ENCODE assay signal across 8 mouse cellular contexts in the genomic region with DNA sequence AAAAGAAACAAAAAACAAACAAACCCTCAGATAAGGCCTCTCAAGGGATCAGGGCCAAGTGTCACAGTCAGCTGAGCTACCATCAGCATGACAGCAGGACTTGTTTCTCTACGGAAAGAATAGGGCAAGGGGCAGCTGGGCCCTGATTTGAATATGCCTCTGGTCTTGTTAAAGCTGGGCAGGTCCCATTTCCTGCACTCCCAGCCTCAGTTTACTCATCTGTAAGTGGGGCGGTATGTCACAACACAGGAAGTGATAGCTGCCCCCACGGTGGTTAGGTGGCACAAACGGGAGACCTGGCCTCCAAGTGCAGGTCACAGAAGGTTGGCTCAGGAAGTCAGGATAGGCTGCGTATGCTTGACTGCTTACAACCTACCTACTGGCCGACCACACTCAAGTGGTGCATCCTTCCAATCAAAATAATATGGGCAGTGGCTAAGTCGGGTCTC. TPM values are rescaled to one million over a fixed set of nuclear protein-coding genes. Genes with fewer than 3 reads are reported as not detected.
DNase-seq lines count a peak whose midpoint lies in the region; ATAC-seq and TF ChIP-seq lines count a peak whose summit lies in the region.

No protein-coding gene starts in this region.

- 16% methylated on average over 7 of the region's 7 CpGs for WGBS in kidney, embryonic 15.5 days
- 38% methylated on average over 7 of the region's 7 CpGs for WGBS in forebrain, embryonic 14.5 days
- WGBS in liver, embryonic 16.5 days (ENCODE audit: insufficient replicate concordance): 23% methylated on average over 7 of the region's 7 CpGs

- no peak for DNase-seq in kidney, adult 9 months
- no peak for DNase-seq in G1E (ENCODE audit: low spot score)
- no peak for DNase-seq in forebrain, embryonic 14.5 days (ENCODE audit: low spot score)
- DNase-seq in layer of hippocampus, adult 11-12 months (ENCODE audit: low spot score): no peak
- DNase-seq in layer of hippocampus, adult 8-10 months (ENCODE audit: low spot score in 2 of 2): no peak
- no peak for DNase-seq in embryo, embryonic 10.5 days (ENCODE audit: low spot score)

- peak overlapping the region; percentile 77; the same call in 1 of the 2 replicates for H3K27ac ChIP-seq in kidney, embryonic 15.5 days
- H3K27ac ChIP-seq in forebrain, embryonic 14.5 days (ENCODE audit: low read depth, low read length): no peak overlapping the region
- peak overlapping the region; percentile 86 for H3K27ac ChIP-seq in liver, embryonic 16.5 days (ENCODE audit: low read length)

- H3K9ac ChIP-seq in kidney, embryonic 15.5 days: peak overlapping the region; percentile 84
- peak overlapping the region; percentile 93 for H3K9ac ChIP-seq in forebrain, embryonic 14.5 days (ENCODE audit: low read length)
- peak overlapping the region; percentile 92 for H3K9ac ChIP-seq in liver, embryonic 16.5 days (ENCODE audit: low read depth, low read length)

- H3K4me3 ChIP-seq in kidney, embryonic 15.5 days (replicated peaks): peak overlapping the region; percentile 94
- peak overlapping the region; percentile 87 for H3K4me3 ChIP-seq in G1E (ENCODE audit: low read depth, low read length)
- peak overlapping the region; percentile 95 for H3K4me3 ChIP-seq in forebrain, embryonic 14.5 days (ENCODE audit: low read depth, low read length)
- H3K4me3 ChIP-seq in liver, embryonic 16.5 days (ENCODE audit: low read depth, low read length): peak overlapping the region; percentile 91

- H3K4me1 ChIP-seq in kidney, embryonic 15.5 days: peaks cover 46% of the 10 kb centered on the region
- H3K4me1 ChIP-seq in G1E (ENCODE audit: insufficient read depth, low read depth, low read length): peaks cover 28% of the 10 kb centered on the region
- H3K4me1 ChIP-seq in forebrain, embryonic 14.5 days (ENCODE audit: control insufficient read depth, insufficient read depth, low read length): peaks cover 13% of the 10 kb centered on the region
- peaks cover 31% of the 10 kb centered on the region for H3K4me1 ChIP-seq in liver, embryonic 16.5 days (ENCODE audit: control insufficient read depth, low read depth, low read length)

- no peak for TF ChIP-seq CTCF in G1E (IDR thresholded peaks at IDR 0.05; ENCODE audit: low read depth, low read length)

- H3K9me3 ChIP-seq in kidney, embryonic 15.5 days (replicated peaks): no peaks in the 10 kb centered on the region
- no peaks in the 10 kb centered on the region for H3K9me3 ChIP-seq in G1E (replicated peaks)
- no peaks in the 10 kb centered on the region for H3K9me3 ChIP-seq in forebrain, embryonic 14.5 days (replicated peaks; ENCODE audit: control insufficient read depth, low read length)
- no peaks in the 10 kb centered on the region for H3K9me3 ChIP-seq in liver, embryonic 16.5 days (replicated peaks; ENCODE audit: control insufficient read depth, low read length)

- no peak for ATAC-seq in kidney, embryonic 15.5 days (replicated peaks; ENCODE audit: low FRiP score)
- ATAC-seq in G1E (ENCODE audit: extremely low read depth, insufficient number of reproducible peaks, low FRiP score, poor library complexity, severe bottlenecking): no peak
- ATAC-seq in forebrain, embryonic 14.5 days: no peak
- ATAC-seq in liver, embryonic 16.5 days (ENCODE audit: low read depth): no peak

- peak overlapping the region; percentile 91 for H3K4me2 ChIP-seq in kidney, embryonic 15.5 days
- peak overlapping the region; percentile 79 for H3K4me2 ChIP-seq in forebrain, embryonic 14.5 days (ENCODE audit: low read length)
- H3K4me2 ChIP-seq in liver, embryonic 16.5 days (ENCODE audit: low read depth, low read length): peak overlapping the region; percentile 71

- no peaks in the 10 kb centered on the region for H3K36me3 ChIP-seq in kidney, embryonic 15.5 days
- peaks cover 15% of the 10 kb centered on the region for H3K36me3 ChIP-seq in G1E (replicated peaks)
- H3K36me3 ChIP-seq in forebrain, embryonic 14.5 days (ENCODE audit: control insufficient read depth, insufficient read depth, low read length): no peaks in the 10 kb centered on the region
- no peaks in the 10 kb centered on the region for H3K36me3 ChIP-seq in liver, embryonic 16.5 days (ENCODE audit: control insufficient read depth, insufficient read depth)

- no peaks in the 10 kb centered on the region for H3K27me3 ChIP-seq in kidney, embryonic 15.5 days
- no peaks in the 10 kb centered on the region; the same call in 1 of the 2 replicates for H3K27me3 ChIP-seq in G1E (ENCODE audit: insufficient read depth, low read length)
- no peaks in the 10 kb centered on the region for H3K27me3 ChIP-seq in forebrain, embryonic 14.5 days (replicated peaks; ENCODE audit: control insufficient read depth, insufficient read depth, low read length)
- H3K27me3 ChIP-seq in liver, embryonic 16.5 days (ENCODE audit: control insufficient read depth, insufficient read depth, low read depth, low read length): no peaks in the 10 kb centered on the region

RNA-seq across cellular contexts. Expression of a gene that starts 2.0 kb away (rescaled TPM):
- polyA plus RNA-seq in kidney, embryonic 15.5 days (2015; fragmentation: Nextera tagmentation; extraction: Ambion mirVana): 21.8 and 24.2 TPM in 2 replicates
- 10.5 and 10.9 TPM in 2 replicates for total RNA-seq in G1E (2014; fragmentation: Nextera tagmentation)
- 6.4 and 7.7 TPM in 2 replicates for total RNA-seq in G1E (2017)
- 5.4 and 5.9 TPM in 2 replicates for polyA plus RNA-seq in G1E (2012)
- 35.3 and 39.7 TPM in 2 replicates for polyA plus RNA-seq in forebrain, embryonic 14.5 days (2014; fragmentation: Nextera tagmentation; extraction: Ambion mirVana)
- 9.9 and 14.3 TPM in 2 replicates for polyA plus RNA-seq in liver, embryonic 16.5 days (2015; fragmentation: Nextera tagmentation; extraction: Ambion mirVana)
- 10 to 100 TPM in 3 of 4 experiments, 1 to 10 TPM in 1; 9.4 to 16.6 (median 13.1) TPM for total RNA-seq in layer of hippocampus, adult 8-10 months (2022)

RNA-seq across cellular contexts. Expression of a gene that starts 19.3 kb away (rescaled TPM):
- 117 and 127 TPM in 2 replicates for polyA plus RNA-seq in kidney, embryonic 15.5 days (2015; fragmentation: Nextera tagmentation; extraction: Ambion mirVana)
- 24.6 and 32.1 TPM in 2 replicates for total RNA-seq in G1E (2014; fragmentation: Nextera tagmentation)
- 22.1 and 30.6 TPM in 2 replicates for total RNA-seq in G1E (2017)
- polyA plus RNA-seq in G1E (2012): 189 and 219 TPM in 2 replicates
- 23.6 and 23.7 TPM in 2 replicates for polyA plus RNA-seq in forebrain, embryonic 14.5 days (2014; fragmentation: Nextera tagmentation; extraction: Ambion mirVana)
- polyA plus RNA-seq in liver, embryonic 16.5 days (2015; fragmentation: Nextera tagmentation; extraction: Ambion mirVana): 121 and 134 TPM in 2 replicates
- total RNA-seq in layer of hippocampus, adult 8-10 months (2022): 10 to 100 TPM; 12.8 to 19.8 (median 16.8) TPM

RNA-seq across cellular contexts. Expression of a gene that starts 33.5 kb away (rescaled TPM):
- 65.4 and 67.7 TPM in 2 replicates for polyA plus RNA-seq in kidney, embryonic 15.5 days (2015; fragmentation: Nextera tagmentation; extraction: Ambion mirVana)
- 32.5 and 38.0 TPM in 2 replicates for total RNA-seq in G1E (2014; fragmentation: Nextera tagmentation)
- total RNA-seq in G1E (2017): 56.3 and 60.2 TPM in 2 replicates
- polyA plus RNA-seq in G1E (2012): 29.6 and 29.8 TPM in 2 replicates
- 67.8 and 68.2 TPM in 2 replicates for polyA plus RNA-seq in forebrain, embryonic 14.5 days (2014; fragmentation: Nextera tagmentation; extraction: Ambion mirVana)
- polyA plus RNA-seq in liver, embryonic 16.5 days (2015; fragmentation: Nextera tagmentation; extraction: Ambion mirVana): 23.2 and 23.4 TPM in 2 replicates
- total RNA-seq in layer of hippocampus, adult 8-10 months (2022): 10 to 100 TPM; 25.3 to 27.8 (median 27.1) TPM
